Comparison of ENCODE assay signal across 21 mouse cellular contexts in the genomic region with DNA sequence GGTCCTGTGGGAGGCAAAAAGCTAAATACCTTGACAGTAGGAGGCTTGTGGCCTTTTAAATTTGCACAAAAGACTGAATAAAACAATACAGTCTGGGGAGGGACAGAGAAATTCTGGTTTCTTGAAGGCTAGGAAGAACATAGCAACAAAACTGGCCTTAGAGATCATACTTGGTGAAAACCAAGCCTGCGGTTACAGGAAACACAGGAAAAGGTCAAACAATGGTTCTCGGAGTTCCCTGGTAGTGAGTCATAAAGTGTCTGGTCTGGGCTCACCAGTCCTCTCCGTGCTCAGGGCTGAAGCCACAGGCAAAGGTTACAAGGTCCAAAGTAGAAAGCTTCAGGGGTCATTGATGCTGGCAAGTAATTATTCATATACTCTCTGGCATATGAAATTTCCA. TPM values are rescaled to one million over a fixed set of nuclear protein-coding genes. Genes with fewer than 3 reads are reported as not detected.
DNase-seq lines count a peak whose midpoint lies in the region; ATAC-seq and TF ChIP-seq lines count a peak whose summit lies in the region.
"Had no signal": no experiment of that assay in that cellular context is flagged by ENCODE, and none has a peak within 500 bp of the region (broad histone marks: within the 10 kb centered on the region; RNA-seq: fewer than 3 reads in every experiment).

No protein-coding gene starts in this region.

- peak; percentile 11 for DNase-seq in adrenal gland, adult 2 months
- DNase-seq in adrenal gland, postnatal 4 days (ENCODE audit: low spot score in 2 of 2), result no peak
- peak; percentile 30 for DNase-seq in kidney, adult 9 months
- DNase-seq in kidney, postnatal 25 days, result no peak
- DNase-seq in 416B (ENCODE audit: low read depth) (peak; percentile 52), Patski (ENCODE audit: low read depth, low spot score) (peak; percentile 25)
- no peak for DNase-seq in lung, postnatal 25 days (ENCODE audit: low spot score)
- DNase-seq: cerebellum, adult 11-12 months; cerebellum, adult 9-11 months; cerebellum, postnatal 36 days; gastrocnemius, postnatal 36 days; heart, adult 11 months; heart, postnatal 36 days; kidney, adult 18-20 months had no signal

- CTCF ChIA-PET in Patski (lab: Charles Lee), result no interaction called here

- H3K27me3 ChIP-seq in Patski, result no peaks in the 10 kb centered on the region
- H3K27me3 ChIP-seq: heart, embryonic 13.5 days; intestine, embryonic 15.5 days had no signal

- POLR2A ChIA-PET in Patski (lab: Charles Lee), result no interaction called here

- in situ Hi-C loops in Patski (cut with MboI; ENCODE audit: low pct_unique_long_range_greater_than_20kb), result no loop called here

- no peak for TF ChIP-seq CTCF in Patski (IDR thresholded peaks at IDR 0.05)

- ATAC-seq in Patski, result peak; percentile 39
- ATAC-seq in inflammation-experienced regulatory T-cells, adult 6 months, result no peak
- ATAC-seq: CD4-positive, CD25-positive, alpha-beta regulatory T cell, adult 4 months; forebrain, embryonic 14.5 days; hindbrain, postnatal 0 days; intestine, embryonic 15.5 days had no signal

RNA-seq across cellular contexts. Expression of gene Slc7a14, which starts 29.1 kb away (rescaled TPM):
- 1 to 10 TPM; 3.3 to 6.9 TPM for total RNA-seq in adrenal gland, adult 2 months (2021)
- polyA plus RNA-seq in adrenal gland, adult 2 months (2012; rRNA removed), result 0.71 and 1.1 TPM in 2 replicates
- total RNA-seq in adrenal gland, postnatal 4 days (2021), result 1 to 10 TPM; 7.9 to 9.7 TPM
- 0.05 TPM for polyA plus RNA-seq in Patski (2021)
- polyA plus RNA-seq in inflammation-experienced regulatory T-cells, adult 6 months (2017; shearing (Covaris generic)), result under 1 TPM in 1 of 3 experiments, not detected in 2; 0.04 TPM
- polyA plus RNA-seq: CD4-positive, CD25-positive, alpha-beta regulatory T cell, adult 4 months; G1E had no signal

Comparison
In these comparisons a context has a peak if more than half of its experiments do, and no peak if none do; other contexts are left out.
1. DNase-seq: peak in adrenal gland, adult 2 months (single experiment), kidney, adult 9 months (single experiment), 416B (single experiment) and Patski (single experiment); none in adrenal gland, postnatal 4 days (0 of 2), kidney, postnatal 25 days (0 of 2) and lung, postnatal 25 days (single experiment).